ENCODE assay signal across 20 mouse cellular contexts in the genomic region with DNA sequence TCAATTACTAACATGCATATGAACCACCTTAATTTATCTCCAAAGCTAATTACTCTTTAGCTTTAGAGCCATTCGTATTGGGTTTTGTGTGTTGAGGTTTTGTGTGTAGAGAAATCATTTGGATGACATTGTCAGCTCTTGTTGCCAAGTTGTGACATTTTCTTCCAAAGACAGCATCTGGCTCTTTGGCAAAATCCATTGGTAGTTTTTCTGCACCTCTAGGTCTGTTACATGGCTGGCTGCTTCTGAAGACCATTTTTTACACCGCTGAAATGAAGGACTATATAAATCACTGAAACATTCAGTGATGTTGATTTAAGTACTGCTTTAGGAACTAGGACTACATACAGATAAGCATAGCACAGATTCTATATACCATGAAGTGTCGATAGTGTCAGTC.
DNase-seq lines count a peak whose midpoint lies in the region; ATAC-seq lines count a peak whose summit lies in the region.
"Had no signal": no experiment of that assay in that cellular context is flagged by ENCODE, and none has a peak within 500 bp of the region (broad histone marks: within the 10 kb centered on the region; RNA-seq: fewer than 3 reads in every experiment).

No protein-coding gene starts in this region.

- DNase-seq in forebrain, embryonic 14.5 days (ENCODE audit: low spot score), result peak; percentile 90
- no peak for DNase-seq in forebrain, embryonic 11.5 days (ENCODE audit: low spot score)
- DNase-seq in midbrain, embryonic 14.5 days, result peak; percentile 7
- DNase-seq in cerebellum, postnatal 25 days, result peak; percentile 27 to 59
- peak; percentile 13 to 86 for DNase-seq in layer of hippocampus, postnatal 14 days (ENCODE audit: low spot score in 2 of 2)
- DNase-seq in adipocyte (ENCODE audit: low spot score), result no peak
- no peak for DNase-seq in retina, embryonic 14.5 days (ENCODE audit: low spot score)
- DNase-seq: adrenal gland, adult 8-10 months; heart, postnatal 10 days; lung, embryonic 14.5 days; lung, postnatal 4 days; spleen, adult 18-20 months; thymus, postnatal 4 days had no signal

- no peaks in the 10 kb centered on the region for H3K36me3 ChIP-seq in forebrain, embryonic 14.5 days (ENCODE audit: control insufficient read depth, insufficient read depth, low read length)
- no peaks in the 10 kb centered on the region for H3K36me3 ChIP-seq in forebrain, embryonic 11.5 days (ENCODE audit: control insufficient read depth, insufficient read depth, low read length)
- H3K36me3 ChIP-seq in midbrain, embryonic 14.5 days (ENCODE audit: control insufficient read depth, insufficient read depth, low read length), result no peaks in the 10 kb centered on the region
- no peaks in the 10 kb centered on the region for H3K36me3 ChIP-seq in midbrain, embryonic 16.5 days (ENCODE audit: control insufficient read depth, insufficient read depth, low read length)
- H3K36me3 ChIP-seq: hindbrain, embryonic 12.5 days; intestine, embryonic 15.5 days; limb, embryonic 12.5 days; liver, embryonic 12.5 days had no signal

- no peak overlapping the region for H3K27ac ChIP-seq in forebrain, embryonic 14.5 days (ENCODE audit: low read depth, low read length)
- H3K27ac ChIP-seq in forebrain, embryonic 11.5 days (ENCODE audit: low read depth, low read length), result no peak overlapping the region
- H3K27ac ChIP-seq in midbrain, embryonic 14.5 days (replicated peaks; ENCODE audit: low read depth, low read length), result no peak overlapping the region
- no peak overlapping the region for H3K27ac ChIP-seq in midbrain, embryonic 16.5 days (ENCODE audit: low read length)
- H3K27ac ChIP-seq: hindbrain, embryonic 12.5 days; intestine, embryonic 15.5 days; limb, embryonic 12.5 days; liver, embryonic 12.5 days had no signal

- no peaks in the 10 kb centered on the region for H3K9me3 ChIP-seq in forebrain, embryonic 14.5 days (replicated peaks; ENCODE audit: control insufficient read depth, low read length)
- H3K9me3 ChIP-seq in forebrain, embryonic 11.5 days (ENCODE audit: control insufficient read depth, low read length), result no peaks in the 10 kb centered on the region
- H3K9me3 ChIP-seq in midbrain, embryonic 14.5 days (ENCODE audit: control insufficient read depth, low read length), result no peaks in the 10 kb centered on the region
- 0 out of 2 replicates have a peak, but pooled peaks cover 2% of the 10 kb centered on the region for H3K9me3 ChIP-seq in midbrain, embryonic 16.5 days (replicated peaks; ENCODE audit: control insufficient read depth, low read length, poor library complexity, severe bottlenecking)
- H3K9me3 ChIP-seq: hindbrain, embryonic 12.5 days; intestine, embryonic 15.5 days; limb, embryonic 12.5 days; liver, embryonic 12.5 days had no signal

- H3K27me3 ChIP-seq in forebrain, embryonic 14.5 days (replicated peaks; ENCODE audit: control insufficient read depth, insufficient read depth, low read length), result no peaks in the 10 kb centered on the region
- H3K27me3 ChIP-seq in forebrain, embryonic 11.5 days (ENCODE audit: control insufficient read depth, insufficient read depth, low read length), result no peaks in the 10 kb centered on the region
- no peaks in the 10 kb centered on the region for H3K27me3 ChIP-seq in midbrain, embryonic 14.5 days (ENCODE audit: control insufficient read depth, insufficient read depth, low read length)
- no peaks in the 10 kb centered on the region for H3K27me3 ChIP-seq in midbrain, embryonic 16.5 days (ENCODE audit: control insufficient read depth, insufficient read depth, low read depth, low read length)
- H3K27me3 ChIP-seq: hindbrain, embryonic 12.5 days; intestine, embryonic 15.5 days; limb, embryonic 12.5 days; liver, embryonic 12.5 days had no signal

- no peak overlapping the region for H3K9ac ChIP-seq in forebrain, embryonic 14.5 days (ENCODE audit: low read length)
- no peak overlapping the region for H3K9ac ChIP-seq in forebrain, embryonic 11.5 days (ENCODE audit: low read length)
- no peak overlapping the region for H3K9ac ChIP-seq in midbrain, embryonic 14.5 days (replicated peaks; ENCODE audit: low read length)
- H3K9ac ChIP-seq in midbrain, embryonic 16.5 days (ENCODE audit: low read depth, low read length), result no peak overlapping the region
- H3K9ac ChIP-seq: hindbrain, embryonic 12.5 days; intestine, embryonic 15.5 days; limb, embryonic 12.5 days; liver, embryonic 12.5 days; lung, embryonic 14.5 days had no signal

- no peak overlapping the region for H3K4me3 ChIP-seq in forebrain, embryonic 14.5 days (ENCODE audit: low read depth, low read length)
- no peak overlapping the region for H3K4me3 ChIP-seq in forebrain, embryonic 11.5 days (ENCODE audit: low read depth, low read length)
- H3K4me3 ChIP-seq in midbrain, embryonic 14.5 days (replicated peaks; ENCODE audit: low read depth, low read length), result no peak overlapping the region
- H3K4me3 ChIP-seq in midbrain, embryonic 16.5 days (ENCODE audit: low read depth, low read length), result no peak overlapping the region
- H3K4me3 ChIP-seq: hindbrain, embryonic 12.5 days; intestine, embryonic 15.5 days; limb, embryonic 12.5 days; liver, embryonic 12.5 days; myocyte had no signal

- H3K4me2 ChIP-seq in forebrain, embryonic 14.5 days (ENCODE audit: low read length), result no peak overlapping the region
- H3K4me2 ChIP-seq in forebrain, embryonic 11.5 days (ENCODE audit: low read depth, low read length, severe bottlenecking), result no peak overlapping the region
- no peak overlapping the region for H3K4me2 ChIP-seq in midbrain, embryonic 14.5 days (ENCODE audit: low read length)
- no peak overlapping the region for H3K4me2 ChIP-seq in midbrain, embryonic 16.5 days (ENCODE audit: low read length)
- H3K4me2 ChIP-seq: heart, embryonic 11.5 days; hindbrain, embryonic 12.5 days; intestine, embryonic 15.5 days; limb, embryonic 12.5 days; liver, embryonic 12.5 days; lung, embryonic 14.5 days had no signal

- WGBS in forebrain, embryonic 14.5 days, result 51% methylated on average over 3 of the region's 3 CpGs
- 83% methylated on average over 3 of the region's 3 CpGs for WGBS in forebrain, embryonic 11.5 days
- 85% methylated on average over 3 of the region's 3 CpGs for WGBS in midbrain, embryonic 14.5 days
- WGBS in midbrain, embryonic 16.5 days, result 85% methylated on average over 3 of the region's 3 CpGs

- H3K4me1 ChIP-seq in forebrain, embryonic 14.5 days (ENCODE audit: control insufficient read depth, insufficient read depth, low read length), result no peaks in the 10 kb centered on the region; the same call in 1 of the 2 replicates
- H3K4me1 ChIP-seq in forebrain, embryonic 11.5 days (replicated peaks; ENCODE audit: control insufficient read depth, insufficient read depth, low read length), result no peaks in the 10 kb centered on the region
- no peaks in the 10 kb centered on the region for H3K4me1 ChIP-seq in midbrain, embryonic 14.5 days (ENCODE audit: control insufficient read depth, insufficient read depth, low read length)
- no peaks in the 10 kb centered on the region for H3K4me1 ChIP-seq in midbrain, embryonic 16.5 days (ENCODE audit: control insufficient read depth, insufficient read depth, low read length)
- H3K4me1 ChIP-seq: hindbrain, embryonic 12.5 days; intestine, embryonic 15.5 days; limb, embryonic 12.5 days; liver, embryonic 12.5 days had no signal

- peak; percentile 82 for ATAC-seq in forebrain, embryonic 14.5 days
- no peak for ATAC-seq in forebrain, embryonic 11.5 days (replicated peaks; ENCODE audit: low FRiP score)
- no peak for ATAC-seq in midbrain, embryonic 14.5 days (ENCODE audit: low FRiP score, low TSS enrichment)
- no peak for ATAC-seq in midbrain, embryonic 16.5 days
- ATAC-seq: intestine, embryonic 15.5 days; liver, embryonic 12.5 days had no signal

Comparison
In these comparisons a context has a peak if more than half of its experiments do, and no peak if none do; other contexts are left out.
1. DNase-seq: peak in forebrain, embryonic 14.5 days (single experiment), midbrain, embryonic 14.5 days (single experiment), cerebellum, postnatal 25 days (2 of 2) and layer of hippocampus, postnatal 14 days (2 of 2); none in forebrain, embryonic 11.5 days (single experiment), adipocyte (single experiment) and retina, embryonic 14.5 days (single experiment).